Mouse (Mus musculus) layer of hippocampus, adult 11-12 months (tissue): ENCODE measurements around the gene Mdm2.
"Not testable (repeated sequence)": the region's sequence is repeated elsewhere in the genome, so short reads cannot be mapped to it uniquely, and the experiment has no call there.

Experiments used
- DNase-seq: peaks from one replicate; pipeline ENCODE4 v3.0.0; 2022; ENCODE audit warnings: low spot score

The Mdm2 gene

GRCm38 (mm10) chr10:117710604-117711141, at the start of gene Mdm2:
Mdm2 (minus strand) TSS chr10:117710758.
- peak; percentile 97 for DNase-seq

- no peak for DNase-seq
Observed at GRCm38 (mm10) chr10:117759844-117760630, 49.5 kb upstream of the Mdm2 start.

DNA sequence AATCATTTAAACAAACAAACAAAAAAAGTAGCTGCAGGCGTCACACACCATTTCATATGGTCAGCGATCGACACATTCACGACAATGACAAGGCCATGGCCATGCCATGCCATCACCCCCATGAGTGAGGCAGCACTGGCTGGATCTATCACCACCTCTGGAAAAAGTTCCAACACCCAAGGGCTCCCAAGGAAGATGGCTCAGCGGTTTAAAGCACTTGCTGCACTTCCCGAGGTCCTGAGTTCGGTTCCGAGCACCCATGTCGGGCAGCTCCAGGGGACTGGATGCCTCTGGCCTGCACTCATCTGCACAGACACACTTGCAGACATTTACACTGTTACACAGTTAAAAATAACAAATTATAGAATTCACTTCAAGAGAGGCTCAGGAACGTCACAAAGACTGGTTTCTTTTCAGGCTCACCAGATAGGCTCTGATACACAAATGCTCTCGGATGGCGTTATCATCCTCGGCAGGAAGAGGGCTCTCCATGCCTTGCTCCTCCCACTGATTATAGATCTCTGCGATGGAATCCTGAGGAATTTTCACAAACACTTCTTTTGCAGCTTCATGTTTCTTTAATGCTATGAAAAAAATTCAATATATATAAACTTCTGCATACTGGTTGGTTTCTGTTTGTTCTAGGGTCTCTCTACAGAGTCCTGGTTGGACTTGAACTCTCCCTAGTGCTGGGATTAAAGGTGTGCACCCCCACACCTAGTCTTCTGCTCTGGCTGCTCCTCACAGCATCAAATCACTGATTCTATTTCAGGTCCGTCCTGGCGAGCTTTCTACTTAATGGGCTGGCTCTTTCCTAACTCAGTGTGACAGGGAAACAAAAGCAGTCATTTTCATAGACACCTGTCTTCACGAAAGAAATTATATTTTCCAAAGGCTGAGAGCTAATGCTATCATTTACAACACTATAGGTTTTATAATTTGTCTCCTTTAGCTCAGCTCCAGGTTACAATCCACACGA, 48.5 kb upstream of the Mdm2 start:
- DNase-seq: no peak

DNA sequence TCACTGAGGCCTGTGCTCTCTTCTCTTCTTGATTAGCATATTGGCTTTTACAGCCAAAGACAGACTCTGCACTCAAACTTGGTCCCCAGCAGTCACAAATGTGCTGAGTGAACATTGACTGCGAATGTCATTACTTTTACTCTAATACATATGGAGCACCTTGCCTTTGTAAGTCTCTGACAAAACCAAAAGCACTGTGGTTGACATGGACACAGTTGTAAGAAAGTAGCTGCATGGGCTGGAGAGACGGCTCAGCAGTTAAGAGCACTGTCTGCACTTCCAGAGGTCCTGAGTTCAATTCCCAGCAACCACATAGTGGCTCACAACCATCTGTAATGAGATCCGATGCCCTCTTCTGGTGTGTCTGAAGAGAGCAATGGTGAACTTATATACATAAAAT, 47.8 kb upstream of the Mdm2 start:
- DNase-seq: not testable (repeated sequence)

DNA sequence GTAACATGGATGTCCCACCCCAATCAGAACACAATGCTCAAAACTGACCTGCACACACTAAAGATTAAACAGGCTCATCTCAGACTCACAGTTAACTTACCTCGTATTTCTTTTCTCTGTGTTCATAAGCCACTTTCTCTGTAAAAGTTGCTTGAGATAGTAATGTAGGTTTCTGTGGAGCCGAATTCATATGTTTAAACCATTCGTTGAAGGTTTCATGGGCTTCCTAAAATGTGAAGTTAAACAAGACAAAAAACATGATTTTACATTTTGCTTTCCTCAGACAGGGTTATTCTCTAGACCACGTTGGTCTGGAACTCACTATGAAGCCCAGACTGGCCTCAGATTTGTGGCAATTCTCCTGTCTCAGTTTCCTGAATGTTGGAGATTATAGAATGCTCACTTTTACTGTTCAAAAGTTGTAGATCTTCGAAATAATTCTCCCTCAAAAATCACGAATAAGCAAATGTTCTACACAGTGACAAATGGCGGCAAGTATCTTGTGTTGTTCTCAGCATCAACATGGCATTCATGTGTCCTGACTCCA, 47.3 kb upstream of the Mdm2 start:
- no peak for DNase-seq

DNA sequence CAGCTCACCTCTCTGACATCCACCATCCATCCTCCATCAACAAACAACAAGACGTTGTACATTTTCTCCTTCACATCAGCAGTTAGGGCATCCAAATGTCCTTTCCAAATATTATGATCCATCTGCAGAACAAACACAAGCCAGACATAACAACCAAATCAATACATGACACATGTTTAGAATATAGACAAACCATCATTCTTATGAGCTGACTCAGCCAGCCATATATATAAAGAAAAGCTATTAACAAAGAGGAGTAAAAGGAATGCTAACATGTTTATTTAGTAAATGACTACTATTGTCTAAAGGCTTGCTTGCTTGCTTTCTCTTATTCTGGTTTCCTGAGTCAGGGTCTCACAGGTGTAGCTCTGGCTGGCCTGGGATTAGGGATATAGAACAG, 46.7 kb upstream of the Mdm2 start:
- DNase-seq: no peak

- DNase-seq: no peak
Observed at GRCm38 (mm10) chr10:117756784-117757183, 46.2 kb upstream of the Mdm2 start.

DNA sequence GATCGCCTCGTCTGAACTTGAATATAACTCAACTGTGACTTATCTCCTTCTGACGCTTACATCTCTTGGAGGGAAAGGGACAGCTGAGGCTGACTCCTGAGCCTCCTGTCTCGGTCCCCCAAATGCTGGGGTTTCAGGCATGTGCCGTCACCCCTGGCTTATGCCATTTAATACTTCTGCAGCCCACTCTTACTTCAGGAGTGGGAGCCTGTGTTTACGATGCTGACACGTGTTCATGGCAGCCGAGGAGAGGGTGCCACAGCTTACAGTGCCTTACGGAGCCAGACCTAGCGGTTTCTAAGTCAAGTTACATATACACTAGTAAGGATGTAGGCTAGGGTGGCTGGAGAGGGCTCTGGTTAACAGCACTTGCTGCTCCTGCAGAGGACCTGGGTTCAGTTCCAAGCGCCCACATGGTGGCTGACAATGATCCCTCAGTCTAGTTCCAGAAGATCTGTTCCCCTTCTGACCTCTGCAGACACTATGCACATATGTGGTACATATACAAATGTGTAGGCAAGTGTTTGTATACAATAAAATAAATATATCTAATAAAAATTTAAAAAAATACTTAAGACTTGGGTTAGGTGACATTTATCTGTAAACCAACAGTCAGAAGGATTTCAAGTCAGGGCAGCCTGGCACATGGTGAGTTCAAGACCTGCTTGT, 45.4 kb upstream of the Mdm2 start:
- no peak for DNase-seq

DNA sequence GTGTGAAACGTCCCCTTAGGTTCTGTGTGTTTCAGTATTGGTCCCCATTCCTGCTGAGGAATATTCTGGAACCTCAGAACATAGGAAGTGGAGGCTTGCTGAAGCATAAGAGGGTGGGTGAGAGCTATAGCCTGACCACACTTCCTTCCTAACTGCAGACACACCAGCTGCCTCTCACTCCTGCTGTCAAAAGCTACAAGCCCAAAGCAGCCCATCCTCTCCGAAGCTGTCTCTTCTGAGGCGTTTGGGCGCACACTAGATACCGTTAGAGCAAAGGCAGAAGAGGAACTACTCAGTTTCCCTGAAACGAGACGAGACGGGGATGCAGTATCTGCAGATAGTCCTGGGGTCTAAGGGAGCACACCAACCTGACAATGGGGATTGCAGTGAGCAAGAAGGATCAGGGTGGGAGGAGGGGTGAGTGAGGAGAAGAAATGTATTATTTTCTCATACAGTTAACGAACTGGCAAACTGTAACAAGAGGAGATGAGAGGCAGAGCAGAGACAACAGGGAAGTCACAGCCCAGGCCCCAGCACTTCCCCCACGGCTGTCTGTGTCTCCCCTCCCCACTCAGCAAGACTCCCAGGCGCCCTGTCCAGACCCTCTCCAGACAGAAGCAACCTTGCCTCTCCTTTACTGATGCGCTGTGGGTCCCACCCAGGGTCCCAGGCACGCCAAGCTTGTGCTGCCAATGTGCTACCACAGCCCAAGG, 44.7 kb upstream of the Mdm2 start:
- no peak for DNase-seq

GRCm38 (mm10) chr10:117754609-117754940, 44.0 kb upstream of the Mdm2 start:
- no peak for DNase-seq

- DNase-seq: no peak
Observed at GRCm38 (mm10) chr10:117753711-117754608, 43.4 kb upstream of the Mdm2 start.

GRCm38 (mm10) chr10:117752851-117753647, 42.5 kb upstream of the Mdm2 start:
- DNase-seq: no peak

- no peak for DNase-seq
Observed at GRCm38 (mm10) chr10:117752304-117752821, 41.8 kb upstream of the Mdm2 start.

DNA sequence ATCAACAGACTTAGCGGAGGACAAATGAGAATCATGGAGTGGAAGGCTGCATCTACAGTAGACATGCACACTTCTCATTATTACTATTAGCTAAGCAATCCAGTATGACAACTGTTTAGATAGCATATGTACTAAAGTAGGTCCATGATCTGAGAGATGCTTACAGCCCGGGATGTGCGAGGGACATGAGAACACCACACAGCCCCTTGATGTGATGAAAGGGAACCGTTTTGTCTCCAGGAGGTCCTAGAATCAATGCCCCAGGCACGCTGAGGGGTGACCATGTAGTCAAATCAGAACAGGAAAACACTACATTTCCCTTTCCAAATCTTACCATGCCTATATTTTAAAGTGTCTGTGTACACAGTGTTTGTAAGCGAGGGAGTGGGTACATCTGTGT, 41.2 kb upstream of the Mdm2 start:
- DNase-seq: no peak

DNA sequence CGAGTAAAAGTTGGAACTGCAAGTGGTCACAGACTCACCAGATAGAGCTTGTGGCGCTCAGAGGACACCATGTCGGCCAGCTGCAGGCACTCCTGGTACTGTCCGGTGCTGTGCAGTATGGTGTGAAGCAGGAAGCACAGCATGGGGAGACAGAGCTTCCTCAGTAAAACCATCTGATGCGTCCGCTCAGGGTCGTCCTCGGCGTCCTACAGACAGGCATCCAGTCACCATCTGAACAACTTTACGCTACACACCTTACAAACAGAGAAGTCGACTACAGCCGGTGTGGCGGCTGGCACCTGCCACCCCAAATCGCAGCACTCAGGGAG, 40.7 kb upstream of the Mdm2 start:
- no peak for DNase-seq

DNA sequence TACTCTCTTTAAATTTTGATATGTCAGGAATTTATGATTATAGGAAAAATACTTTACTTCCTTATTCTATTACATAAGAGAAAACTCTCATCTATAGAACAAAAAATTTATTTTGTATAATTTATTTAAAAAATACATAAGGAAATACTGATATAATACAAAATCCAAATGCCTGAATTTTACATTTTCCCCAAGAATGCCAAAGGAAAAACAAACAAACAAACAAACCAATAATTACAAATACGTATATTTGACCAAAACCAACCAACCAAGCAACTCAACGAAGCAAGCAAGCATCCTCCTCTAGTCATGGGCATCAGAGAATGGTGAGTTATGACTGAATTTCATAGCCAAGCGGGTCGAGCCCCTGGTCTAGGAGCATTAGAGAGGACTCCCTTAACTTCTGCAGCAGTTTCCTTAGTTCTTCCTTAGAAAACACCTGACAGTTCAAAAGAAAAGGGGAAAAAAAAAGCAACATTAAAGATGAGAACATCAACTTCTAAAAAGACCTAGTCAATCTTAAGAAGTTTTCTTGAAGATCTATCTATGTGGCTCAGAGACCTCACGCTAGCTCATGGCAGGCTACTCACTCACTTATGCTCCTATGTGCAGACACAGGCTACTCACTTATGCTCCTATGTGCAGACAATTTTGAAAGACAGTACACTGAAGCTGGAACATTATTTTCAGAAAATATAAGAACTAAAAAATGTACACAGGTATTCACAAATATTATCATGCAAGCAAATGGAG, 40.1 kb upstream of the Mdm2 start:
- no peak for DNase-seq

GRCm38 (mm10) chr10:117749787-117750343, 39.3 kb upstream of the Mdm2 start:
- no peak for DNase-seq

GRCm38 (mm10) chr10:117749050-117749686, 38.6 kb upstream of the Mdm2 start:
- DNase-seq: no peak
